Mouse (Mus musculus) megakaryocyte progenitor cell, adult 5-6 weeks (primary cell): Measurements from ENCODE around the gene Gdf9. TPM values are rescaled to one million over a fixed set of nuclear protein-coding genes. Genes with fewer than 3 reads are reported as not detected.

ENCODE experiments used
- ATAC-seq: replicated peaks from 2 replicates; pipeline ENCODE4 v1.8.0; 2016; ENCODE audit warnings: mild to moderate bottlenecking, moderate TSS enrichment, inconsistent platforms; ENCODE audit not compliant: poor library complexity
- total RNA-seq, 2 experiments: library from RNA; stranded (forward) in 1 of 2; stranded (reverse) in 1 of 2; fragments of 157-497, 149-512 nt in 1 of 2; fragments of 200-1000 nt in 1 of 2; gene quantifications; 2 replicates each; pipeline versions ENCODE4 v1.2.3 to v1.2.4; 2015 to 2017

The Gdf9 gene
- total RNA-seq, 2 experiments from 2014 or later, result 0.25 TPM; not detected in 1

- 0 out of 2 replicates have a peak, but pooled peaks have one; percentile 43 for ATAC-seq
Observed at GRCm38 (mm10) chr11:53443861-53444260, 13.0 kb downstream of the Gdf9 start.

GRCm38 (mm10) chr11:53445562-53445961, 14.7 kb downstream of the Gdf9 start:
- no peak for ATAC-seq

- no peak for ATAC-seq
Observed at GRCm38 (mm10) chr11:53446183-53446582, 15.4 kb downstream of the Gdf9 start.

GRCm38 (mm10) chr11:53447996-53448395, 17.2 kb downstream of the Gdf9 start:
- ATAC-seq, result no peak

GRCm38 (mm10) chr11:53448529-53448928, 17.7 kb downstream of the Gdf9 start:
- no peak for ATAC-seq

- ATAC-seq, result peak; percentile 23; the same call in 1 of the 2 replicates
Observed at GRCm38 (mm10) chr11:53450070-53450705, 19.4 kb downstream of the Gdf9 start.

- ATAC-seq, result no peak
Observed at GRCm38 (mm10) chr11:53451361-53451760, 20.5 kb downstream of the Gdf9 start.

GRCm38 (mm10) chr11:53452396-53452795, 21.6 kb downstream of the Gdf9 start:
- no peak for ATAC-seq

GRCm38 (mm10) chr11:53453031-53453430, 22.2 kb downstream of the Gdf9 start:
- ATAC-seq, result no peak

GRCm38 (mm10) chr11:53456474-53457371, 25.9 kb downstream of the Gdf9 start, which contains the start of the genes Gm10447 and Shroom1:
Gene Gm10447 (minus strand): TSS chr11:53457110.
Gene Shroom1 (plus strand): TSS chr11:53457205.
- peak; percentile 61 for ATAC-seq

- ATAC-seq, result no peak
Observed at GRCm38 (mm10) chr11:53457372-53457954, 26.6 kb downstream of the Gdf9 start.

- no peak for ATAC-seq
Observed at GRCm38 (mm10) chr11:53458996-53459395, 28.2 kb downstream of the Gdf9 start.

- ATAC-seq, result no peak
Observed at GRCm38 (mm10) chr11:53460192-53460591, 29.4 kb downstream of the Gdf9 start.

GRCm38 (mm10) chr11:53461727-53462126, 30.9 kb downstream of the Gdf9 start:
- ATAC-seq, result peak; percentile 68

GRCm38 (mm10) chr11:53463551-53464424, 33.0 kb downstream of the Gdf9 start:
- 0 out of 2 replicates have a peak, but pooled peaks have one; percentile 7 for ATAC-seq

- peak; percentile 57 for ATAC-seq
Observed at GRCm38 (mm10) chr11:53466231-53466971, 35.6 kb downstream of the Gdf9 start.

- no peak for ATAC-seq
Observed at GRCm38 (mm10) chr11:53469294-53469967, 38.6 kb downstream of the Gdf9 start.

GRCm38 (mm10) chr11:53469968-53470695, 39.3 kb downstream of the Gdf9 start, which contains the start of gene Gm9837:
Gene Gm9837 (minus strand): TSS chr11:53470479.
- ATAC-seq, result peak; percentile 96
